Mouse (Mus musculus) hindbrain, embryonic 14.5 days (tissue): ENCODE data around the gene Crb1. TPM values are rescaled to one million over a fixed set of nuclear protein-coding genes. Genes with fewer than 3 reads are reported as not detected.
A peak's percentile ranks its signal among the peaks of the same experiment; 100 is the strongest.

Experiments used
- ATAC-seq: fragments of 200-750 bp; cut with Nextera tagmentation; 2 replicates; pipeline ENCODE4 v1.8.0; 2017; ENCODE audit warnings: moderate number of reproducible peaks, mild to moderate bottlenecking, moderate TSS enrichment, moderate library complexity; ENCODE audit not compliant: low FRiP score
- DNase-seq: peaks from one replicate; pipeline ENCODE4 v3.0.0-alpha.2; 2015; ENCODE audit warnings: low spot score
- H3K27ac ChIP-seq: fragments of 300-500 bp; sonication (generic); 2 replicates; pipeline ENCODE4 v1.5.1; 2014; ENCODE audit warnings: mild to moderate bottlenecking, moderate library complexity
- H3K27me3 ChIP-seq: fragments of 300-500 bp; sonication (generic); 2 replicates; pipeline ENCODE4 v1.6.1; 2014; ENCODE audit warnings: mild to moderate bottlenecking, low read length, mixed read lengths; ENCODE audit not compliant: control insufficient read depth, insufficient read depth
- H3K36me3 ChIP-seq: fragments of 300-500 bp; sonication (generic); replicated peaks from 2 replicates; pipeline ENCODE4 v1.6.1; 2014; ENCODE audit not compliant: control insufficient read depth, insufficient read depth
- H3K4me1 ChIP-seq: fragments of 300-500 bp; sonication (generic); replicated peaks from 2 replicates; pipeline ENCODE4 v1.6.1; 2014; ENCODE audit warnings: antibody characterized with exemption, low read length, mixed read lengths; ENCODE audit not compliant: control insufficient read depth, insufficient read depth
- H3K4me2 ChIP-seq: fragments of 300-500 bp; sonication (generic); replicated peaks from 2 replicates; pipeline ENCODE4 v1.6.1; 2014; ENCODE audit warnings: mild to moderate bottlenecking, moderate library complexity
- H3K4me3 ChIP-seq: fragments of 300-500 bp; sonication (generic); replicated peaks from 2 replicates; pipeline ENCODE4 v1.5.1; 2014; ENCODE audit warnings: mild to moderate bottlenecking, low read length
- H3K9ac ChIP-seq: fragments of 300-500 bp; sonication (generic); 2 replicates; pipeline ENCODE4 v1.6.1; 2014
- H3K9me3 ChIP-seq: fragments of 300-500 bp; sonication (generic); 2 replicates; pipeline ENCODE4 v1.6.1; 2016; ENCODE audit warnings: low read length; ENCODE audit not compliant: control insufficient read depth
- WGBS: fragments of 180-500 bp; shearing (Covaris S2); extraction: QIAGEN DNeasy Blood & Tissue Kit; methylation state at CpG from one replicate; pipeline ENCODE4 v1.1.7; 2014; 5-methylcytosine and 5-hydroxymethylcytosine counted together
- polyA plus RNA-seq: library from polyadenylated mRNA; unstranded; fragments of >200 nt; fragmentation: Nextera tagmentation; extraction: Ambion mirVana; gene quantifications from 2 replicates; pipeline ENCODE4 v1.2.1, GENCODE M21; 2014

Crb1 gene
- polyA plus RNA-seq, 1 experiment from 2014 or later = 2.0 TPM

DNA sequence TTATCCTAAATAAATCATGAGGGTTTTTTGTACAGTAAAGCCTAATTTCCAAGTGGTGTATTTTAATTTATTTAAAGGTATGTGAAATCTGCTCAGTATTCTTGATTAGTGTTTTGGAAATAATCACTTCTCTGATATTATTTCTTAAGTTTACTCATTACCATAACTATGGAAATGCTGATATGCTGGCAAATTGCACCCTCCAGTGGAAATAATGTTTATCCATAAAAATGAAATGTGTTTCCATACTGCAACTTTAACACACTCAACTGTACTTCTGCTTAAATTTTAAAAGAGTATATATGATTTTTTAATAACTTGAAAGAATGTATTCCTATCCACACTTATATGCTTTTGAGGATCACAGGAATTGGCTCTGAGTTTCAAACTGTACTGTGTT, 28.9 kb upstream of the Crb1 start:
- no peaks in the 10 kb centered on the region for H3K9me3 ChIP-seq
- no peaks in the 10 kb centered on the region for H3K27me3 ChIP-seq
- H3K4me2 ChIP-seq = no peak overlapping the region
- DNase-seq = peak; percentile 55
- ATAC-seq = no peak
- H3K4me3 ChIP-seq = no peak overlapping the region
- no peak overlapping the region for H3K27ac ChIP-seq
- no peak overlapping the region for H3K9ac ChIP-seq
- H3K4me1 ChIP-seq = no peaks in the 10 kb centered on the region
- H3K36me3 ChIP-seq = no peaks in the 10 kb centered on the region

GRCm38 (mm10) chr1:139396589-139396988, 19.7 kb upstream of the Crb1 start:
- 57% methylated on average over 1 of the region's 1 CpGs for WGBS
- Histone ChIP-seq H3K27me3 (no peaks in the 10 kb centered on the region), H3K9me3 (no peaks in the 10 kb centered on the region), H3K9ac (no peak overlapping the region), H3K36me3 (no peaks in the 10 kb centered on the region), H3K4me1 (no peaks in the 10 kb centered on the region), H3K4me2 (no peak overlapping the region), H3K27ac (no peak overlapping the region), H3K4me3 (no peak overlapping the region)
- ATAC-seq (no peak), DNase-seq (no peak)

DNA sequence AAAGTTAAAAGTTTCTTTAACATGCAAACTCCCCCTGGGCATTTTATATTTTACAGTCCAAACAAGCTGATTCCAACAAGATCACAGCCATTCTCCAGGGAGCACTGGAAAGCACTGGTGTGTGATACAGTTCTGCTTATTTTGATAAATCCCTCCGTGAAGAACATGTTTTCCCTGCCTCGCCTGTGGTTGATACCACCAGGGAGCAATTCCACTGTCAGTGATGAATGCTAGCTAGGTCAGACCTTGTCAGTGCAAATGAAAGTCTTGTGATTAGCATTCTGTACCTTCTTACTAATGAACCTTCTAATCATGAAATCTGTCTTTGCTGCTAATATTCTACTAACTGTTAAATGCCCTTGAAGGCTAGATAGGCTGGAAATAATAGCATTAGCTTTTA, 14.8 kb upstream of the Crb1 start:
- Histone ChIP-seq H3K27me3 (no peaks in the 10 kb centered on the region), H3K9me3 (no peaks in the 10 kb centered on the region), H3K27ac (no peak overlapping the region), H3K4me2 (no peak overlapping the region), H3K9ac (no peak overlapping the region), H3K4me1 (no peaks in the 10 kb centered on the region), H3K36me3 (no peaks in the 10 kb centered on the region), H3K4me3 (no peak overlapping the region)
- no peak for DNase-seq
- ATAC-seq = no peak
- WGBS = 18% methylated on average over 2 of the region's 2 CpGs

DNA sequence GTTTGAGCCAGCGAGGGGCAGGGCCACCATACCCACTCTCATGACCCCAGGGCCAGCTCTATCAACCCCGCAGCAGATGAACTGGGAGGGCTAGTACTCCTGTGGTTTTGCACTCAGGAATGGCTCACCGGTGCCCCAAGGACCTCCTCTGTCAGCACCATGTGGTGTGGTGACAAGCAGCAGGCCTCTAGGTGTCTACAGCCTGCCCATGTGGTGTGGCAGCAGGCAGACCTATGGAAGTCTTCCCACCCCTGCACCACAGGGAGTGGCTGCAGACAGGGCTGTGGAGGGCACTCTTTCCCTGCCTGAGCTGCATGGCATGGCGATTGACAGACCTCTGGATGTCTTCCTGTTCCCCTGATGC, 2.7 kb upstream of the Crb1 start:
- WGBS = 26% methylated on average over 4 of the region's 4 CpGs
- H3K4me2 ChIP-seq = no peak overlapping the region
- no peak overlapping the region for H3K9ac ChIP-seq
- DNase-seq = no peak
- H3K27ac ChIP-seq = no peak overlapping the region
- H3K9me3 ChIP-seq = no peaks in the 10 kb centered on the region
- H3K36me3 ChIP-seq = no peaks in the 10 kb centered on the region
- peak; percentile 14; the same call in 1 of the 2 replicates for ATAC-seq
- H3K27me3 ChIP-seq = no peaks in the 10 kb centered on the region
- H3K4me1 ChIP-seq = peaks cover 15% of the 10 kb centered on the region
- no peak overlapping the region for H3K4me3 ChIP-seq

DNA sequence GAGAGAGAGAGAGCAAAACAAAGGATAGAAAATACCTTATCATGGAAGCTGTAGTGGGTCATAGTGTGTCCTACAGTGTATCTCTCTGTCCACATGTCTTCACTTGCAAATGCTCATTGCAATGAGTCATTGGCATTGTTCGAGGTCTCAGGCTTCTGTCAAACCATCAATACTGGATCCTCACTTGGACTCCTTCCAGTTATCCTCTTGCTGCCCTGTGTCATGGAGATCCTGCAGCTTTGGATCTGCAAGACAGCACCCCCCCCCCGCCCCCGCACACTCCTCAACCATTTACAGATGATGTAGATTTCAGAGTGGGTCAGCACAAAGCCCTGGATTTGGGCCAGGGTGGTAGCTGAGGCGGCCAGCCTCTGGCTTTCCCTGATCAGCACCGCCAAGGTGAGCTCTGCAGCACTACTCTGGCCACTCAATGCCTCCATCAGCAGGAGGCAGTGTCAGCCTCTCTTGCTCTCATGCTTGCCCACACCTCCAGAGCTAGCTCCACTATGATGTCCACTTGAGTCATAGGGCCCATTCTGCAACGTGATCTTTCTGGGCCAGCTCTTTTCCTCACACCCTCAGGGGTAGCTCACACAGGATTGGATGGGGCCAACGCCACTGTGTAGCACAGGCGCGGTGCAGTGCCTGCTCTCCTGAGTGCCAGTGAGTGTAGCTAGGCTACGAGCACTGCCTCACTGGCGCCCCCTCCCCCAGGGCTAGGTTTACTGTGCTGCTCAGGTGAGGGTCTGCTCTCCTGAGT, 2.1 kb upstream of the Crb1 start:
- Histone ChIP-seq H3K27me3 (no peaks in the 10 kb centered on the region), H3K9ac (no peak overlapping the region), H3K4me2 (no peak overlapping the region), H3K27ac (no peak overlapping the region), H3K4me1 (peaks cover 15% of the 10 kb centered on the region), H3K4me3 (no peak overlapping the region), H3K9me3 (no peaks in the 10 kb centered on the region), H3K36me3 (no peaks in the 10 kb centered on the region)
- no peak for DNase-seq
- ATAC-seq = peak; percentile 46; the same call in 1 of the 2 replicates
- WGBS = 27% methylated on average over 11 of the region's 11 CpGs

DNA sequence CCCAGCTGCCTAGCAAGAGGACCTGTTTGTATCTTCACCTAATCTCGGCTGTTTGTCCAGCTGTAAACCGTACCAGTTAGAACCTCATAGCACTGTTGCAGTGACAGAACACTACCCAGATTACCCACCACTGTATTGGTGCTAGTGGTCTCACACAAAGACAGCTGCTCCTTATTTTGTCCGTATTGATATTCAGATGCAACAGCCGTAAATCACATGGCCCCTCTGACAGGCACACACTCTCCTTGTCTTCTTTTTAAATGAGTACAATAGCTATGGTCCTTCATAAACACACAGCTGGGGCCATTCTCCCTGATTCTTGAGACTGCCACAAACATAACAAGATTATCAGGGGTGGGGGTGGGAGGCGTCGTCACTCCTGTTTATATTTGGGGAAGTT, 1.0 kb downstream of the Crb1 start:
- H3K9ac ChIP-seq = peak overlapping the region; percentile 58
- ATAC-seq = no peak
- no peaks in the 10 kb centered on the region for H3K36me3 ChIP-seq
- peaks cover 15% of the 10 kb centered on the region for H3K4me1 ChIP-seq
- no peak for DNase-seq
- no peaks in the 10 kb centered on the region for H3K27me3 ChIP-seq
- no peaks in the 10 kb centered on the region for H3K9me3 ChIP-seq
- H3K4me2 ChIP-seq = peak overlapping the region; percentile 57
- peak overlapping the region; percentile 33 for H3K4me3 ChIP-seq
- WGBS = 9% methylated on average over 6 of the region's 6 CpGs
- 0 out of 2 replicates have a peak overlapping the region, but pooled peaks have one; percentile 54 for H3K27ac ChIP-seq

DNA sequence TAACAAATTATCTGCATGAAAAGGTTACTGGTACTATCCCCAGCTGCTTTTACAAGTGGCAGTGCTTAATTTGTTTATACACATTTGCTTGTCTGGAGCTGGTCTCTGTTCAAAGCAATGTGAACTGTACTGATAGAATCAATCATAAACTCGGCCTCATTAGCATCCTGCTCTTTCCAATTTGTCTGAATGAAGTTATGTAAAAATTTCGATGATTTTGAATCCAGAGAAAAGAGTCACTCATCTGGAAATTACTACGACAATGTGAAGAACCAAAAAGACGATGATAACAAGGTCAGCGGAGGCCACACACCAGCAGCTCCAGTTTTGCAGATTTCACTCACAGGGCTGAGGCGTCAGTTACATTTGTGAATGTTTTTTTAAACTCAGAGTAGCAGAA, 5.6 kb downstream of the Crb1 start:
- Histone ChIP-seq H3K27ac (no peak overlapping the region), H3K9ac (no peak overlapping the region), H3K4me1 (peaks cover 9% of the 10 kb centered on the region)

DNA sequence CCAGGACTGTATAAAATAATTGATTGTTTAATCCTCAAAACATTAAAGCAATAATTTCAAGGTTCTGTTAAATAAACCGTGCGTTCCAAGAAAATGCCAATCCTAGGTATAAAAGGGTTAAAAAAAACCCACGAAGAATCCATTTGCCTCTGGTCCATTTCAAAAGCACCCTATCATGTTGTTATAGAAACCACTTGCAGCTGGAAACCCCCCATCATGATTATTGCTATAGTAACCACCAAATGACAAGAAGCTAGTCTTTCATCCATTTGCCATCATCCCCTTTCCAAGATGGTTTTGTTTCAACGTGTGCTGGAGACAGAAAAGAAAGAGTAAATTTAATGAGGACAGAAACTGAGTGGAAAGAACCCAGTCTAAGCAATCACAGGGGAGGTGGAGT, 28.3 kb downstream of the Crb1 start:
- Histone ChIP-seq H3K36me3 (no peaks in the 10 kb centered on the region), H3K9me3 (no peaks in the 10 kb centered on the region), H3K27ac (no peak overlapping the region), H3K9ac (no peak overlapping the region), H3K27me3 (no peaks in the 10 kb centered on the region), H3K4me3 (no peak overlapping the region), H3K4me2 (no peak overlapping the region), H3K4me1 (peaks cover 22% of the 10 kb centered on the region)
- DNase-seq (no peak), ATAC-seq (no peak)
- WGBS = 31% methylated on average over 4 of the region's 4 CpGs

More for the DNA sequence above, 5.6 kb downstream of the Crb1 start:
- Histone ChIP-seq H3K4me3 (no peak overlapping the region), H3K27me3 (no peaks in the 10 kb centered on the region), H3K36me3 (no peaks in the 10 kb centered on the region), H3K4me2 (no peak overlapping the region), H3K9me3 (no peaks in the 10 kb centered on the region)
- no peak for ATAC-seq
- 61% methylated on average over 6 of the region's 6 CpGs for WGBS
- no peak for DNase-seq

- Histone ChIP-seq H3K4me2 (no peak overlapping the region), H3K36me3 (no peaks in the 10 kb centered on the region), H3K9ac (0 out of 2 replicates have a peak overlapping the region, but pooled peaks have one; percentile 0), H3K9me3 (no peaks in the 10 kb centered on the region), H3K27ac (peak overlapping the region; percentile 60), H3K4me1 (peaks cover 22% of the 10 kb centered on the region), H3K4me3 (no peak overlapping the region), H3K27me3 (no peaks in the 10 kb centered on the region)
- DNase-seq = peak; percentile 59
- WGBS = 29% methylated on average over 11 of the region's 11 CpGs
- ATAC-seq = peak; percentile 94
Measured at GRCm38 (mm10) chr1:139346602-139347371, 30.1 kb downstream of the Crb1 start.
